Mouse (Mus musculus) E14TG2a.4 (cell line): ENCODE data around the gene Jph3.

Source experiments
- H3K27me3 ChIP-seq: 2 replicates; pipeline ENCODE4 v1.6.1; 2014; ENCODE audit warnings: low read length, control low read depth; ENCODE audit not compliant: insufficient read depth
- H3K36me3 ChIP-seq: 2 replicates; pipeline ENCODE4 v1.6.1; 2014; ENCODE audit warnings: low read length, control low read depth; ENCODE audit not compliant: insufficient read depth
- H3K4me1 ChIP-seq: replicated peaks from 2 replicates; pipeline ENCODE4 v1.6.1; 2014; ENCODE audit warnings: low read depth, low read length, control low read depth
- H3K4me3 ChIP-seq: replicated peaks from 2 replicates; pipeline ENCODE4 v1.5.1; 2014; ENCODE audit warnings: mild to moderate bottlenecking, low read length
- H3K9me3 ChIP-seq: 2 replicates; pipeline ENCODE4 v1.6.1; 2014; ENCODE audit warnings: low read length, control low read depth
- CTCF ChIP-seq: conservative IDR thresholded peaks from 2 replicates; pipeline ENCODE4 v1.5.1; 2014; ENCODE audit warnings: low read length
- NANOG ChIP-seq: IDR thresholded peaks from 2 replicates; pipeline ENCODE4 v1.6.1; 2014; ENCODE audit warnings: borderline replicate concordance, low read length, mixed read lengths
- POU5F1 ChIP-seq: IDR thresholded peaks from 2 replicates; pipeline ENCODE4 v1.6.1; 2014; ENCODE audit warnings: low read length, borderline replicate concordance

Gene Jph3

DNA sequence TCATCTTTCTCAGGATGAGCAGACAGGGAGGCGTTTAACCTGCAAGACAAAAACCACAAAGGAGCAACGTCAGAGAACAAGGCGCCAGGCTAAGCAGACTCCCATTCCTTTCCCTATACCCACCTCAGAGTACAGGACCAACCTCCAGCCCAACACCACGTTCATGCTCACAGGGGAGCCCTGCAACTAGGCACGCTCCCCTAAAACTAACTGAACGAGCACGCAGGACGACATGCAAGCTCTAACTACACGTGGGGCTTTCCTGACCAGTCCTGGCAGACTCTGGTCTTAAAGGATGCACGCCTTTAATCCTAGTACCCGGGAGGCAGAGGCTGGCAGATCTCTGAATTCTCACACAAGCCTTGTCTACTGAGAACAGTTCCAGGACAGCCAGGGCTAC lies 91.9 kb downstream of the Jph3 start:
- no peaks in the 10 kb centered on the region for H3K27me3 ChIP-seq
- no peaks in the 10 kb centered on the region for H3K9me3 ChIP-seq
- peaks cover 47% of the 10 kb centered on the region for H3K36me3 ChIP-seq
- TF ChIP-seq CTCF (no peak), POU5F1 (no peak), NANOG (no peak)
- H3K4me3 ChIP-seq: peak overlapping the region; percentile 73
- peaks cover 39% of the 10 kb centered on the region for H3K4me1 ChIP-seq

DNA sequence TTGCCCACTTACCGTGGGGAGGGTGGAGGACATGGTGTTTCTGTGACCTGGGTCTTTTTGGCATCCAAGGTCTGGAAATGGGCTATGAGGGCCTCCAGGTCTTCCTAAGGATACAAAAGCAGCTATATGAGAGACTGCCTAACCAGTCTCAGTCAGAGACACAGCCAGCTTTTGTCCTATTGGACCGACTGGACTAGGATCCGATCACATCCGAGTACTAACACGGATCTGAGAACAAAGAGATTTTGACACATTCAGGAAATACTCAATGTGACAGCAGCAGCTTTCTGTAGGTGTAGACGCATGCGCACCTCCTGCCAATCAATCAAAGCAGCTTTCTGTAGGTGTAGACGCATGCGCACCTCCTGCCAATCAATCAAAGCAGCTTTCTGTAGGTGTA lies 92.3 kb downstream of the Jph3 start:
- peaks cover 34% of the 10 kb centered on the region for H3K4me1 ChIP-seq
- H3K36me3 ChIP-seq: peaks cover 46% of the 10 kb centered on the region
- no peak for TF ChIP-seq POU5F1
- no peak for TF ChIP-seq CTCF
- no peak for TF ChIP-seq NANOG
- H3K4me3 ChIP-seq: peak overlapping the region; percentile 73
- H3K9me3 ChIP-seq: no peaks in the 10 kb centered on the region
- H3K27me3 ChIP-seq: no peaks in the 10 kb centered on the region

DNA sequence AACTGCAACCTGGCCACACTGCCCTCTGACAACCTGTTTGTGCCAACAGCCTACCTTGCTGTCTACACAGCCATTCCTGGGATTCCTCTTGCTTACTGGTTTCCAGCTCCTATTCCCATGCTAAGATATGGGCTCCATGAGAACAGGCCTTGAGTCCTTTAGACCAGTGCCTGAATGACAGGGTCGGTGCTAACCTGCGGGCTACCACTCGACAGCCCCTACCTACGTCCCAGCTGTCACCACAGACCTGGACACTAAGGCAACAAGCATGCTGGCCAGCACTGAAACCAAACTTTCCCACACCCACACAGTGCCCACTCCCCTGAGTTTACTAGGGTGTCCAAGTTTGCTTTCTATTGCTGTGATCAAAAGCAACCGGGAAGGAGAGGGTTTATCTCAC lies 98.3 kb downstream of the Jph3 start:
- TF ChIP-seq CTCF: no peak

DNA sequence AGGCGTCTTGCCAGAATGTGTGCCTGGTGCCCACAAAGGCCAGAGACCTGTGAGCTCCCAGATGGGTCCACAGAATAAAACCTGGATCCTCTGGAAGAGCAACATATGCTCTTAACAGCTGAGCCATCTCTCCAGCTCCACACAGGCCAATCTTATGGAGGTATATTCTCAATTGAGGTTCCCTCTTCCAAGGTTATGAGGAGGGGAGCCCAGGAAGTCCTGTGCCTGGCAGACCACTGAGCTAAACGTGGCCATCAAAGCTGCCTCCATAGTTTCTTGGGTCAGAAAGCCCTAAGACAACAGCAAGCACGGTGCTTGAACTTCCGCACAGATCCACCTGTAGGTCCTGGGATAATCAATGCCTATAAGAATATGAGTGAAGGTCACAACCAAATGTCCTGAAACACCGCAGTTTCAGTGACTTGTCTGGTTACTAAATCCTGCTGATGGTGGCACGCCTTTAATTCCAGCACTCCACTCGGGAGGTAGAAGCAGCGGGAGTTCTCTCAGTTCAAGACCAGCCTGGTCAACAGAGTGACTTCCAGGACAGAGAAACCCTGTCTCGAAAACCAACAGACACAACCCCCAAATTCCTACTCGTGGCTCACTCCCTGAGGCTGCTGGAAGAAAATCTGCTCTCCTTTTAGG lies 99.1 kb downstream of the Jph3 start:
- no peaks in the 10 kb centered on the region for H3K9me3 ChIP-seq
- TF ChIP-seq CTCF (no peak), NANOG (no peak), POU5F1 (no peak)

More for the DNA sequence above, 98.3 kb downstream of the Jph3 start:
- Histone ChIP-seq H3K27me3 (peaks cover 4% of the 10 kb centered on the region; the same call in 1 of the 2 replicates), H3K36me3 (no peaks in the 10 kb centered on the region), H3K9me3 (no peaks in the 10 kb centered on the region), H3K4me3 (peak overlapping the region; percentile 91), H3K4me1 (peaks cover 21% of the 10 kb centered on the region)

DNA sequence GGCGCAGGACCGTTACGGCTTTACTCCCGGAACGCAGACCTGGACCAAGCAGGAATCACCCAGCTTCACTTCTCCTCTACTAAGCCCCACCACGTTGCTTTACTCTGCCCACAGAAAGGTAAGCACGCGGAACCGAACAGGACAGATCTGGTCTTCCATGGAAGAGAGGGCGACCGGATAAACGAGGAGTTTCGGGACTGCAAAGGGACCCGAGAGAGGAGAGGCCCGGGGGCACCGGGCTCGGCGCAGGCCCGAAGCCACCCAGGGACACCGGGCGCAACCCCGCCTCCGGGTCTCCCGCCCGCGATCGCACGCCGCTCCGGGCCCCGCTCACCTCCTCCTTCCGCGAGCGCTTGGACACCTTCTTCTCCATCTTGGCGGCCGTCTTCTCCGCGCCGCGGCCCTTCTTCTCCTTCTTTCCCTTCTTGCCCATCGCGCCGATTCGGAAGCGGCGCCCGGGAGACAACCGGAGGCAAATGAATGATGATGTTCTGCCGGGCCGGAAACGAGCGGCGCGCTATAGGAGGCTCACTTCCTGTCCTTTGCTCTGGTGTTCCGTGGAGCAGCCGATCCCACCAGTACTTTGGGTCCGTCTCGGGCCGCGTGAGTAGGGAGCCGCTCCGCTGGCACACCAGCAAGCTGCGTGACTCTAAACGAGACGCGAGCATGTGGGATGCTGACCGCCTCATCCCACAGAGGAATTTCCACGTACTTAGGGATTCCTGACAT lies 99.8 kb downstream of the Jph3 start, which contains the start of gene Klhdc4:
Gene Klhdc4 (minus strand): TSS at position 522 of the 729 bp plus-strand sequence.
- peaks cover 4% of the 10 kb centered on the region; the same call in 1 of the 2 replicates for H3K27me3 ChIP-seq
- no peak for TF ChIP-seq CTCF
- no peak for TF ChIP-seq NANOG
- no peak for TF ChIP-seq POU5F1
- H3K4me1 ChIP-seq: peaks cover 21% of the 10 kb centered on the region
- H3K9me3 ChIP-seq: no peaks in the 10 kb centered on the region
- peak within 1 kb of the TSS; percentile 91 for H3K4me3 ChIP-seq
- H3K36me3 ChIP-seq: no peaks in the 10 kb centered on the region

More for the DNA sequence above, 99.1 kb downstream of the Jph3 start:
- H3K36me3 ChIP-seq: no peaks in the 10 kb centered on the region
- peaks cover 21% of the 10 kb centered on the region for H3K4me1 ChIP-seq
- H3K27me3 ChIP-seq: peaks cover 4% of the 10 kb centered on the region; the same call in 1 of the 2 replicates
- H3K4me3 ChIP-seq: peak overlapping the region; percentile 91

DNA sequence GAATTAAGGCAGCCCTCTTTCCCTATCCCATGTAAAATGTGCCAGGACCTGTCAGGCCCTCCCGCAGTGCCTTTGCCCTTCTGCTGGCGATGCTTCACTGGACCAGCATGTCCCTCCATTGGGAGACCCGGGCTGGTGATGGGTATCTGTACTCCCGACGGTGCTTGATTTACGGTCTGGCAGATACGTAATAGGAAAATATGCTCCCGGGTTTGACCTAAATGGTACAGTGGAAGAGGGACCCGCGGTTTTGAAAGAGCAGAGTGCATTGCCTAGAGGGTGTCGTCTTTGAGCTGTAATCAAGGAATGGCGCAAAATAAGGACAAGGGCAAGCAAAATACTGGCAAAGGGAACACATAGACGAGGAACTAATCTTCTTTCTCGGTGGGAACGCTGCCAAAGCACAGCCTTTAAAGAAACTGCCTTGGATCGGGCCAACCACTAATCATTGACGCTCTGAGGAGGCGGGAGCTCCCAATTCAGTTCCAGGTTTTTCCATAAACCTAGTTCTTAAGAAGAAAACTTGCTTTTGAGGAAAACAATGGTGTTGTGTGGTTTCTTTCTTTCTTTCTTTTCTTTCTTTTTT lies 100.4 kb downstream of the Jph3 start:
- TF ChIP-seq POU5F1: no peak
- no peak for TF ChIP-seq CTCF
- no peak for TF ChIP-seq NANOG
- Histone ChIP-seq H3K9me3 (no peaks in the 10 kb centered on the region), H3K4me3 (peak overlapping the region; percentile 91), H3K4me1 (peaks cover 21% of the 10 kb centered on the region), H3K36me3 (no peaks in the 10 kb centered on the region), H3K27me3 (peaks cover 4% of the 10 kb centered on the region; the same call in 1 of the 2 replicates)

DNA sequence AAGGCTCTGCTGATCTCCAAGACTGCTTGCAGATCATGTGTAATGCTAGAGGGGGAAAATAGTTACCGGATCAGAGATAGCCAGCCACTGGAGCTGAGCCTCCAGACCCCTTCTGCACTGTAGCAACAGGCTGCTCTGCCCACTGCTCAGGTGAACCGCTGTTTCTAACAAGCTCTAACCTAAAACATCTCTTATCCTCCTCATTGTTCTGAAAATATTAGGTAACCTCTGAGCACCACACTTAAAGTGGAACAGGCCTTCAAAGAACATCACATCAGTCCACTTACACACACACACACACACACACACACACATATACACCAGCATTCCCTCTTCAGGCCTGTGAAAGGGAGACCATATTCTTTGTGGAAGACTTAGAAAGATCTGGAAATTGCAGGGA lies 102.6 kb downstream of the Jph3 start:
- no peak overlapping the region for H3K4me3 ChIP-seq
- peaks cover 4% of the 10 kb centered on the region; the same call in 1 of the 2 replicates for H3K27me3 ChIP-seq
- H3K9me3 ChIP-seq: no peaks in the 10 kb centered on the region
- TF ChIP-seq POU5F1: no peak
- no peak for TF ChIP-seq CTCF
- no peak for TF ChIP-seq NANOG
- peaks cover 21% of the 10 kb centered on the region for H3K4me1 ChIP-seq
- H3K36me3 ChIP-seq: no peaks in the 10 kb centered on the region

DNA sequence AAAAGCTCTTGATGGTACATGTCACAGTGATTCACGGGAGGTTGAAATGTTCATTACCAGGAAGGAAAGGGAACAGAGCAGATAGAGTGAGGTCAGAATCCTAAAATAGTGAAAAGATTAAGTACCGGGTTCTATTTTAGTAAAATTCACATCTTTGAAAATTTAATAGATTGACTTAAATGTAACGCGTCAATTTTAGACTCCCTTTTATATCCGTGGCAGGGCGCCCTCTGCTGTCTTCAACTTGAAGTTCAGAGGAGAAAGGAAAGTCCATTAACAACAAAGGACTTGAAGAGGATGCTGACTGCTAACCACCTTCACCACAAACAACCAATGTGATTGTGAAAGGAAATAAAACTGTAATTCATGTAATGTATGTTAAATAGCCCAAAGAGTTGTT lies 103.1 kb downstream of the Jph3 start:
- Histone ChIP-seq H3K36me3 (no peaks in the 10 kb centered on the region), H3K9me3 (no peaks in the 10 kb centered on the region), H3K27me3 (peaks cover 4% of the 10 kb centered on the region; the same call in 1 of the 2 replicates), H3K4me3 (no peak overlapping the region), H3K4me1 (peaks cover 20% of the 10 kb centered on the region)
- TF ChIP-seq POU5F1 (no peak), CTCF (peak; percentile 43)
